Mouse (Mus musculus) midbrain, postnatal 0 days (tissue): ENCODE results near the gene Ccdc78. TPM values are rescaled to one million over a fixed set of nuclear protein-coding genes. Genes with fewer than 3 reads are reported as not detected.

Experiments used
- ATAC-seq: fragments of 200-750 bp; cut with Nextera tagmentation; 2 replicates; pipeline ENCODE4 v1.8.0; 2017; ENCODE audit warnings: moderate number of reproducible peaks, mild to moderate bottlenecking, moderate TSS enrichment, moderate library complexity; ENCODE audit not compliant: low FRiP score
- DNase-seq: peaks from one replicate; pipeline ENCODE4 v3.0.0-alpha.2; 2015; ENCODE audit warnings: low spot score
- H3K27ac ChIP-seq: fragments of 300-500 bp; sonication (generic); 2 replicates; pipeline ENCODE4 v1.5.1; 2014; ENCODE audit warnings: low read depth, mild to moderate bottlenecking, low read length, mixed read lengths
- H3K27me3 ChIP-seq: fragments of 300-500 bp; sonication (generic); 2 replicates; pipeline ENCODE4 v1.6.1; 2014; ENCODE audit warnings: low read length, control low read depth, mixed read lengths; ENCODE audit not compliant: insufficient read depth
- H3K36me3 ChIP-seq: fragments of 300-500 bp; sonication (generic); 2 replicates; pipeline ENCODE4 v1.6.1; 2014; ENCODE audit warnings: low read length, control low read depth, mixed read lengths; ENCODE audit not compliant: insufficient read depth
- H3K4me1 ChIP-seq: fragments of 300-500 bp; sonication (generic); 2 replicates; pipeline ENCODE4 v1.6.1; 2014; ENCODE audit warnings: mild to moderate bottlenecking, control low read depth, antibody characterized with exemption, low read length, mixed read lengths; ENCODE audit not compliant: insufficient read depth
- H3K4me2 ChIP-seq: fragments of 300-500 bp; sonication (generic); 2 replicates; pipeline ENCODE4 v1.6.1; 2014; ENCODE audit warnings: low read depth, mild to moderate bottlenecking, low read length, mixed read lengths; ENCODE audit not compliant: poor library complexity, severe bottlenecking
- H3K4me3 ChIP-seq: fragments of 300-500 bp; sonication (generic); 2 replicates; pipeline ENCODE4 v1.5.1; 2014; ENCODE audit warnings: low read depth, mild to moderate bottlenecking, low read length, moderate library complexity
- H3K9ac ChIP-seq: fragments of 300-500 bp; sonication (generic); replicated peaks from 2 replicates; pipeline ENCODE4 v1.6.1; 2014; ENCODE audit warnings: mild to moderate bottlenecking, low read length, moderate library complexity, mixed read lengths; ENCODE audit not compliant: poor library complexity, severe bottlenecking
- H3K9me3 ChIP-seq: fragments of 300-500 bp; sonication (generic); 2 replicates; pipeline ENCODE4 v1.6.1; 2016; ENCODE audit warnings: low read length, control low read depth
- CTCF ChIP-seq: IDR thresholded peaks from 2 replicates; pipeline ENCODE4 v1.5.1; 2016; ENCODE audit warnings: antibody characterized with exemption, mild to moderate bottlenecking
- WGBS: fragments of 180-500 bp; shearing (Covaris S2); extraction: QIAGEN DNeasy Blood & Tissue Kit; methylation state at CpG from one replicate; pipeline ENCODE4 v1.1.7; 2014; 5-methylcytosine and 5-hydroxymethylcytosine counted together
- polyA plus RNA-seq: library from polyadenylated mRNA; unstranded; fragments of >200 nt; fragmentation: Nextera tagmentation; extraction: Ambion mirVana; gene quantifications from 2 replicates; pipeline ENCODE4 v1.2.1, GENCODE M21; 2015
- total RNA-seq: library from RNA; depleted of rRNA; stranded (reverse); fragments of >200 nt; gene quantifications from 2 replicates; pipeline ENCODE4 v1.2.3, GENCODE M21; 2014

The Ccdc78 gene
- total and polyA plus RNA-seq, 2 experiments from 2014 or later, result 0.39 to 0.44 TPM

- no peaks in the 10 kb centered on the region for H3K27me3 ChIP-seq
- no peak overlapping the region for H3K27ac ChIP-seq
- ATAC-seq (no peak), DNase-seq (no peak)
- no peaks in the 10 kb centered on the region for H3K9me3 ChIP-seq
- peaks cover 29% of the 10 kb centered on the region for H3K4me1 ChIP-seq
- H3K9ac ChIP-seq, result 0 out of 2 replicates have a peak overlapping the region, but pooled peaks have one; percentile 78
- H3K4me3 ChIP-seq, result no peak overlapping the region
- peaks cover 37% of the 10 kb centered on the region for H3K36me3 ChIP-seq
- no peak overlapping the region for H3K4me2 ChIP-seq
- WGBS, result 94% methylated on average over 22 of the region's 22 CpGs
- TF ChIP-seq CTCF, result no peak
Measured at GRCm38 (mm10) chr17:25827546-25828222, 41.3 kb downstream of the Ccdc78 start.

DNA sequence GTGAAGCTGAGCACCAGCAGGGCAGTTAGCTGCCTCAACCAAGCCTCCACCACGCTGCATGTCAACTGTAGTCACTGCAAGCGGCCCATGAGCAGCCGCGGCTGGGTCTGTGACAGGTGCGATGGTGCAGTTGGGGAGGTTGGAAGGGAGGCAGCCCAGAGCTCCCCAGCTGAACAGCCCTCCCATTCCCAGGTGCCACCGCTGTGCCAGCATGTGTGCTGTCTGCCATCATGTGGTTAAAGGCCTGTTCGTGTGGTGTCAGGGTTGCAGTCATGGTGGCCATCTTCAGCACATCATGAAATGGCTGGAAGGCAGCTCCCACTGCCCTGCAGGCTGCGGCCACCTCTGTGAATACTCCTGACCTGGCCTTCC, 41.8 kb downstream of the Ccdc78 start:
- Histone ChIP-seq H3K9me3 (no peaks in the 10 kb centered on the region), H3K4me2 (peak overlapping the region; percentile 72), H3K4me1 (peaks cover 29% of the 10 kb centered on the region), H3K9ac (peak overlapping the region; percentile 78; the same call in 1 of the 2 replicates), H3K27ac (peak overlapping the region; percentile 95), H3K27me3 (no peaks in the 10 kb centered on the region), H3K36me3 (peaks cover 37% of the 10 kb centered on the region), H3K4me3 (peak overlapping the region; percentile 55)
- no peak for ATAC-seq
- WGBS, result 83% methylated on average over 8 of the region's 8 CpGs
- no peak for DNase-seq
- no peak for TF ChIP-seq CTCF

GRCm38 (mm10) chr17:25828712-25829557, 42.6 kb downstream of the Ccdc78 start, which contains the start of gene Jmjd8:
Gene Jmjd8, plus strand, starts transcription at chr17:25828867.
- Histone ChIP-seq H3K36me3 (peaks cover 37% of the 10 kb centered on the region), H3K4me2 (peak within 1 kb of the TSS; percentile 72), H3K9me3 (no peaks in the 10 kb centered on the region), H3K9ac (peak within 1 kb of the TSS; percentile 78), H3K27me3 (no peaks in the 10 kb centered on the region), H3K4me3 (peak within 1 kb of the TSS; percentile 55), H3K27ac (peak within 1 kb of the TSS; percentile 95), H3K4me1 (peaks cover 28% of the 10 kb centered on the region)
- ATAC-seq (peak; percentile 58), DNase-seq (peak; percentile 95)
- 1% methylated on average over 32 of the region's 32 CpGs for WGBS
- peak; percentile 79 for TF ChIP-seq CTCF

DNA sequence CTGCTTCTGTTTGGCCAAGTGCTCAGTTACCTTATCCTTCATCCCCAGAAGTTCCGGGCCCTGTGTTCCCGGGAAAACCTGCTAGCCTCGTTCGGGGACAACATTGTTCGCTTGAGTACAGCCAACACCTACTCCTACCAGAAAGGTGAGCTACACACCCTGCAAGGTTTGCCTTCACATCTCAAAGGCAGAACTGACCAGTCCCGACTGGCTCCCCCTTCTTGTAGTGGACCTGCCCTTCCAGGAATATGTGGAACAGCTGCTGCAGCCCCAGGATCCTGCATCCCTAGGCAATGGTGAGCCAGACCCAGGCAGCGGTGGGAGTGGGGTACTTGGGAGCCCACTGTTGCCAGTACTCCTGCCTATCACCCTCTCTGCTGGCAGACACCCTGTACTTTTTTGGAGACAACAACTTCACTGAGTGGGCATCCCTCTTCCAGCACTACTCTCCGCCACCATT, 43.2 kb downstream of the Ccdc78 start:
- Histone ChIP-seq H3K27me3 (no peaks in the 10 kb centered on the region), H3K27ac (peak overlapping the region; percentile 95), H3K4me3 (peak overlapping the region; percentile 55), H3K9ac (peak overlapping the region; percentile 78), H3K9me3 (no peaks in the 10 kb centered on the region), H3K4me1 (peaks cover 28% of the 10 kb centered on the region), H3K4me2 (peak overlapping the region; percentile 72), H3K36me3 (peaks cover 37% of the 10 kb centered on the region)
- DNase-seq (no peak), ATAC-seq (no peak)
- WGBS, result 47% methylated on average over 8 of the region's 8 CpGs
- TF ChIP-seq CTCF, result no peak

- Histone ChIP-seq H3K27ac (no peak overlapping the region), H3K4me1 (peaks cover 31% of the 10 kb centered on the region), H3K4me2 (peak overlapping the region; percentile 72), H3K9me3 (no peaks in the 10 kb centered on the region), H3K36me3 (peaks cover 43% of the 10 kb centered on the region), H3K27me3 (no peaks in the 10 kb centered on the region), H3K9ac (no peak overlapping the region), H3K4me3 (no peak overlapping the region)
- no peak for DNase-seq
- no peak for TF ChIP-seq CTCF
- WGBS, result 85% methylated on average over 4 of the region's 4 CpGs
- ATAC-seq, result no peak
Measured at GRCm38 (mm10) chr17:25830200-25830753, 43.9 kb downstream of the Ccdc78 start.
